Mouse (Mus musculus): ENCODE results near the gene Ppp2r3c.
A peak's percentile ranks its signal among the peaks of the same experiment; 100 is the strongest.
"Not testable (repeated sequence)": the region's sequence is repeated elsewhere in the genome, so short reads cannot be mapped to it uniquely, and the experiment has no call there.

The Ppp2r3c gene

DNA sequence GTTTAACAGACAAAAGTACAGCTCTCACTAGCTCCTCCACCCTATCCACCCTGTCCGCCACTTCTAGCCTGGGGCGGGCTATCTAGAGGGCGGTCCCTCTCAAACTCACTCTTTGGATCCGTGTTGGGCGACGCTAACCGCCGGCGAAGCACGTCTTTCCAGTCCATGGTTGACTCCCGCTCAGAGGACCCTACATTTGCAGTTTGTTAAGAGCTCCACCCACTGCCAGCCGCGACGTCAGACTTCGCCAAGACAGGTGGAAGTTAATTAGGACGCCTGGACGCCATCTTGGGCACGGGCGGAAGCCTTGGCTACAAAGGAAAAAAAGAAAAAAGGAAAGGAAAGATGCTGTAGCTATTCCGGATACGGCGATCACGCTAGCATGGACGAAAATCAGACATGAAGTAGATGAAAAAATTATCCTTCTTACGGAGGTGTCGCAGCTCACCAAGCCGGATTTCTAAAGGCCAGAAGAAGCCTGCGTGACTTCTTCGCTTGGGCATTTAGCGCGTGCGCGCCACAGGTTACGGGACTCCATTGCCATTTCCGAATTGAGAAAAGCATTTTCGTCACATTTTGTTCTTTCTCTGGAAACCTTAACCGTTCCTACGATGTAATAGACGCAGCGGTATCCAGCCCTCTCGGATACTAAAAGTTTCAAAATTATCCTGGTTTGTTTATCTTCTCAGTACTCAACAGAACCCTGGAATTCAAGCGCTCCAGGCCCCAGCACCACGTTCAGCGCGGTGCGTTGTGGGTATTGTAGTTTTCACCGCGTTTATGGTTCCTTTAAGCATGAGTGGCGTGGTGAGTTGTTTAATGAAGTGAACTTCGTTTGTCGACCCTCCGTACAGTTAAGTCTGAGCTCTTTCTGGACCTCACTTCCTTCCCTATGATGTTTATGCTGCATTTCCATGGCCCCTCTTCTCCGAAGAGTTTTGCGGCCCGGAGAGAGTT, at the start of gene Ppp2r3c:
Gene Ppp2r3c, minus strand, starts transcription at position 514 of the 957 bp plus-strand sequence.
- DNase-seq (ENCODE audit: low spot score in 2 of 2): peak; percentile 82 to 87

DNA sequence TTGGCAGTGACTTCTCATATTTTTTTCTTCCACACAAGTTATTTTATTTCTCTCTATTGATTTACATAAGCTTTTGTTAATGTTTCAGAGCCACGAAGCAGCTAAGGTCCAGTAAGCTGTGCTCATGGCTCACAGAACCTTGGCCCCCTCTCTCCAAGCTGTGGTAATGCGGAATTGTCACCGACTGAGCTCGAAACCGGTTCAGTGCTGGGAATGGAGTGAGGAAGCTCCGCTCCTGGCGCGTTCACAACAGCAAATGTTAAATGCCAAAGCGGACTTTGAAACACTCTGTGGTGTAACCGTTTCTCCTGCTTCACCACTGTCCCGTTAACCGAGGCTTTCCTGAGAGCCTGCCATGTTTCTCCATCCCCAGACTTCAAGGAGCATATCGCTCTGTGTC, 41.8 kb upstream of the Ppp2r3c start:
- no peak for DNase-seq (ENCODE audit: low spot score in 2 of 2)

DNA sequence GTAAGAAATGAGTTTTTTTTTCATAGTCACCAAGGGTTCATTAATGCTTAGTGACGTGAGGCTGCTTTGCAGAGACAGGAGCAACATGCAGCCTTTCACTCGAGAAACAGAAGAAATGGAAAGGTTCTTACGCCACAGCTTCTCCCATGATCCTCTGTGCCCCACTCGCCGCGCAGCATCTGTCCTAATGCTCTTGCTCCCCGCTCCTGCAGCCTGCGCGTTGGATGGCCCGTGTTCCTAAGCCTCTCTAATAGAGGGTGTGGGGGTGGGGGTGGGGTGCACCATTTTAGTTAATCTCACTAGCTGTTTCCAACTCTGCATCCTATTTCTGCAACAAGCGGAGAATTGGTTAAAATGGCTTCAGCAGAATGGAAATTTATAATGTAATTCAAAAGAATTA, 41.2 kb upstream of the Ppp2r3c start:
- DNase-seq (ENCODE audit: low spot score in 2 of 2): no peak

DNA sequence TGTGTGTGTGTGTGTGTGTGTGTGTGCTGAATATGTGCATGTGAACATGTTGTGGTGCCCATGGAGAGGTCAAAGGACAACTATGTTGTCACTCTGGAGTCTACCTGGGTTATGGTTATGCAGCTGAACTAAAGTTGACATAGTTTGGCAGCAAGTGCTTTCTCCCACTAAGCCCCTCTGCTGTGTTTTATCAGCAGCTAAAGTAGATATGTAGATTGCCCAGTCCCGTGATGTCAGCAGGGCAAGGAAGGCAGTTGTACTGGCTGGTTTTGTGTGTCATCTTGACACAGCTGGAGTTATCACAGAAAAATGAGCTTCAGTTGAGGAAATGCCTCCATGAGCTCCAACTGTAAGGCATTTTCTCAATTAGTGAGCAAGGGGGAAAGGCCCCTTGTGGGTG, 40.2 kb upstream of the Ppp2r3c start:
- DNase-seq (ENCODE audit: low spot score in 2 of 2): not testable (repeated sequence)

DNA sequence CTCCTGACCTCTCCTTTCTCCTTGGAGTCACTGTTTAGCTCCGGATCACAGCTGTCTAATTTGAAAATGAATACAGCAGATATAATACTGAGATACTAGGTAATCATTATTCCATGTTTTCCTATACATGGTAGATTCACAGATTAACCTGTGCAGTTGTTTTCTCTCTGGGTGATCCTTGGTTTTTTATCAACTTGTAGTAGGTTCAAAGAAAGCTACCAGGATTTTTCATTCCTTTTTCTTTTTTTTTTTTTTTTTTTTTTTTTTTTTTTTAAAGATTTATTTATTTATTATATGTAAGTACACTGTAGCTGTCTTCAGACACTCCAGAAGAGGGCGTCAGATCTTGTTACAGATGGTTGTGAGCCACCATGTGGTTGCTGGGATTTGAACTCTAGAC, 35.7 kb upstream of the Ppp2r3c start:
- DNase-seq (ENCODE audit: low spot score in 2 of 2): not testable (repeated sequence)

DNA sequence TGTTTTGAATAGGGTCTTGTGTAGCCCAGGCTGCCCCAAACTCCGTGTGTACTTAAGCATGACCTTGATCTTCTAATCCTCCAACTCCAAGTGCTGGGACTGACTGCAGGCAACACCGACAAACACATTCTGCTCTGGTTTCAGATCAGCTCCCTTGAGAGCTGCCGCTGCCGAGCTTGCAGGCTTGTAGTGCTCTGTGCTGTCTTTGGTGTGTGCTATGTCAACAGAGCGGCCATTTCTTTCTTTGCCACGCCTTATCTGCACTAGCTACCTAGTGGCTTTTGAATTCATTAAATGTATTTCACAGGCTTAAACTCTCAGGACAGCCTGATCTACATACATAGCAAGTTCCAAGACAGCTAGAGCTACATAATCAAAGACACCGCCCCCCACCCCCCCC, 30.9 kb upstream of the Ppp2r3c start:
- no peak for DNase-seq (ENCODE audit: low spot score in 2 of 2)

DNA sequence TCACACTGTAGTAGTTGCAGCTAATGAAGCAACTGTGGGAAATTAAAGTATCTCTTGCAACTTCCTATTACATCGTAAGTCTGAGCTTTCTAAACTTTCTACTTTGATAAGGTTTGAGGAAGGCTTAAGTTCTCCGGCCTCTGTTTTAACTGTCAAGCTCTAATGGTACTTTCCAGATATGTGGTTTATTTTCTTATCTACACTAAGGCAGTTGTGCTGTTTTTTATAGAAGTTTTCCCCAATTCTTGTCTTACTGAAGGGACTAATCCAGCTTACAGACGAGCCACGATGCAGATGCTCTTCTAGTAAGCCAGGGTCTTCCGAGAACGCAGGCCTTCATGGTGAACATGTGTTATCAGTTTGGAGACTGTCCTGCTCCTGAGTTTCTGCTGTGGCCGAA, 26.6 kb upstream of the Ppp2r3c start:
- DNase-seq (ENCODE audit: low spot score in 2 of 2): no peak

DNA sequence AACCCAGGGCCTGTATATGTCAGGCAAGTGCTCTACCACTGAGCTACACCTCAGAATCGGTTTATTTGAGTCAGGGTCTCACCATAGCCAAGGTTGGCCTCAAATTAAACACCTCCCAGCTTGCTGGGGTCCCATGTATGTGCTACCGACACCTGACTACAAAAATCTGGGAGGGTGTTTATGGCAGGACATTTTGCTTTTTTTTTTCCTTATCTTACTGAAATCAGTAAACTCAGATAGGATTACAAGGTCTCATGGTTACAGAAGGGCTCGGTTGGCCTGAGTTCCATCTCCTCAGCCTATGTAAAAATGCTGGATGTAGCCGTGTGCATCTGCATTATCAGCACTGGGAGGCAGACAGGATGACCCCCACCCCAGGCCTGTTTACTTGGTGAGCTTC, 26.0 kb upstream of the Ppp2r3c start:
- DNase-seq (ENCODE audit: low spot score in 2 of 2): no peak

DNA sequence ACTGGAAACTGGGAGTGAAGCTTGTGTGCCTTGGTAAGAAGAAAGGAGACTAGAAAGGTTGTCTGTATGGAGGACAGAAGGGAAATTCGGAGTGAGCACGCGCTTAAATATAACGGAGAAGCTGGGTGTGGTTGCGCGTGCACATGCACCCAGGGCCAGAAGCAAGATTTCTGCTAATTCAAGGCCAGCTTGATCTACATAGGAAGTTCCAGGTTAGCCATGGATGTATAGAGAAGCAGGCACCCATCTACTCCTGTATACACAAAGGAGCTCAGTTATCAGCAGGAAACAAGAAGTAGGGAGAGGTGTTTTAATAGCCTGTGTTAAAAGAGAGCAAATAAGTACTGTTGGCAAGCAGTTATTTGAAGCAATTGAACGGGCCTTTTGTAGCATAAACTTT, 22.9 kb upstream of the Ppp2r3c start:
- no peak for DNase-seq (ENCODE audit: low spot score in 2 of 2)

DNA sequence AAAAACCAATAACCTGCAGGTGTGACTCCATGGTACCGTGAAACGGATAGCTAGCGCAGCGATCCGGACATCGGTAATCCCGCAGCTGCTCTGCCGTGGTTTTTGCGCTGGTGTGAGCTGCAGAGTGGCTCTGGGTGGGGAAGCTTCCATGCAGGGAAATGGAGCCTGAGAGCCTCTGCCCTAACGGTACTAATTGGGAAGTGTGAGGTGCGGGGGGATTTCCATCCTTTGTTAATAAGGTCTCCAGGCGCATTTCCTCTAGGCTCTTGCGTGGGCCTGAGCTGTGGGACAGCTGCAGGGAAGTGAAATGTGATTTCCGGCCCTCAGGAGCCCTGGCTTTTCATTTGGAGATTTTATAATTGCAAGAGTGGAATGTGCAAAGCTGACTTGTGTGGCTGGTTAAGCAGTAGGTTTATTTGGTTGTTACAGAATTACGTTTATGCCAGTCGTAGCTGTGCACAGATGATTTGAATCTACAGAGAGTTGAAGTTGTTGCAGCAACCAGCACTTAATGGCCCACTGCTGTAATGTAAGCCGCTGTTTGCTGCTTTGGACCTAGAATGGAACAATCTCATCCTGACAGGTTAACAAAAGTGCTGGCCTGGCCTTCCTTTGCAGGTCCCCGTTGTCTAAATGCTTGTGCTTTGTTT, 19.0 kb upstream of the Ppp2r3c start:
- no peak for DNase-seq (ENCODE audit: low spot score in 2 of 2)

DNA sequence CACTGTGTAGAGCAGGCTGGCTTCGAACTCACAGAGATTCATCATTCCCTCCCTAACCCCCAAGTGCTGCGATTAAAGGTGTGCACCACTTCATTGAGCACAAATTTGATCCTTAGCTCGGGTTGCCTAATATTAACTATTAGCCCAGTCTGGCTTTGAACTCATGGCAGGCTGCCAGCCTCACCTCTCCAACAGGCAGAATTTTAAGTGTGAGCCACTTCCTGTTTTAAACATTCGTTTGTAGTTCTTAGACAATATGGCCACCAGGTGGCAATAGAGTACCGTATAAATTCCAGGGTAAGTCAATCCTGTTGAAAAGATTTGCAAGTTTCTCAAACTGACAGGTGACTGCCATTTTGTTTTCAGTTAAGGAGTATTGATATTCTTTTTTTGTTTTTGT, 12.4 kb upstream of the Ppp2r3c start:
- DNase-seq (ENCODE audit: low spot score in 2 of 2): peak; percentile 34 to 61

DNA sequence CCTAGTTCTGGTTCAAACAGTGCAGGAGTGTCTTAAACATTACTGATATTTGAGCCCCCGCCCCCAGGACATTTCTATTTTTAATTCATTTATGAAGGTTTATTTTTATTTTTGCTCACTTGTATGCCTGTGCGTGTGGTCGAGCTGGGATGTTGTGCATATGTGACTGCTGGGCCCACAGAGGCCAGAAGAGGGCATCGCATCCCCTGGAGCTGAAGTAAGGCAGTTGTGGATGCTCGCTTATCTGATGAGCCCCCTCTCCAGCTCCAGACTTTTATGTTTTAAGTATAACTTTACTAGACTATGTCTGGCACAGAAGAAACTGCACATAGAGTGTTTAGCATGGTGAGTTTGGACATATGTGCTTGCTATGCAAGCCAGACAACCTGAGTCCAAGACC, 11.1 kb upstream of the Ppp2r3c start:
- DNase-seq (ENCODE audit: low spot score in 2 of 2): no peak

DNA sequence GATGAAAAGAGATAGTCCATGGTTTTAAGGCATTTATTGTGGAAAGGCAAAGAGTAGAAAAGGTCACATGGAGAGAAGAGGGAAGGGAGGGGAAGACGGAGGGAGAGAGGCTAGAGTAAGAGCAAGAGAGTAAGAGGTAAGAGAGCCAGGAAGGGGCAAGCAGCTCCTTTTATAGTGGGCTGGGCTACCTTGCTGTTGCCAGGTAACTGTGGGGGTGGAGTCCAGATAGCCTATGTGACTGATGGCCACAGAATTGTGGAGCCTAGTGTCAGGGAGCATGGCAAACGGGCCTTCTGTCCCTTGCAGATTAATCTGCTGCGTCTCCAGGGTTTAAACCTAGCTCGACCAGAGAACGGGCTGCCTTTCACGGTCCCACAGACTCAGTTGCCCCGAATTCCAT, 9.0 kb upstream of the Ppp2r3c start:
- DNase-seq (ENCODE audit: low spot score in 2 of 2): no peak

DNA sequence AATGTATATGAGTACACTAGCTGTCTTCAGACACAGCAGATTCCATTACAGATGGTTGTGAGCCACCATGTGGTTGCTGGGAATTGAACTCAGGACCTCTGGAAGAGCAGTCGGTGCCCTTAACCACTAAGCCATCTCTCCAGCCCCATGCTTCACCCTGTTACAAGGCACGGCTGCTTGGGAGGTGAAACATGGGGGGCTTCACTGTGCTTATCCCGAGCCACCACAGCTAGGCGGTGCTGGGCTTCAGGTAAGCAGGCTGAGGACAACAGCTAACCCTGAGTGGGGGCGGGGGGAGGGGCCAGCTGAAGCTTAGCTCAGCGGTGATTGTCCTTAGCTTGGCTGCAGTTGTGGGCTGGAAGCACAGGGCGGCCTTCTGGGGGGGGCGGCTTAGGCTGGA, 6.7 kb upstream of the Ppp2r3c start:
- DNase-seq (ENCODE audit: low spot score in 2 of 2): no peak

DNA sequence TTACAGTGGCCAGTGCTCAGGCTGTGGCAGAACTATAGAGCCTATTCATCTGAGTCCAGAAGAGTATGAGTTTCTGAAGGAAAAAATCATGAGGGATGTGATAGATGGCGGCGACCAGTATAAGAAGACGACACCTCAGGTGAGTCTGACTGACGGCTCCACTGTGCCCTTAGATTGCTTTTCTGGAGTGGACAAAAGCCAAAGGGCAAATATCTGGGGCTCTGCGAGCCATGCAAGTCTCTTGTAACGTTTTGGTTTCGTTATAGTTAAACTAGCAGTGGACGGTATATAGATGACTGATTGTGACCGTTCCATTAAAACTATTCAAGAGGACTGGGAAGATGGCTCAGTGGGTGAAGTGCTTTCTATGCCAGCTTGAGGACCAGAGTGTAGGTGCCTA, 5.9 kb upstream of the Ppp2r3c start:
- no peak for DNase-seq (ENCODE audit: low spot score in 2 of 2)

DNA sequence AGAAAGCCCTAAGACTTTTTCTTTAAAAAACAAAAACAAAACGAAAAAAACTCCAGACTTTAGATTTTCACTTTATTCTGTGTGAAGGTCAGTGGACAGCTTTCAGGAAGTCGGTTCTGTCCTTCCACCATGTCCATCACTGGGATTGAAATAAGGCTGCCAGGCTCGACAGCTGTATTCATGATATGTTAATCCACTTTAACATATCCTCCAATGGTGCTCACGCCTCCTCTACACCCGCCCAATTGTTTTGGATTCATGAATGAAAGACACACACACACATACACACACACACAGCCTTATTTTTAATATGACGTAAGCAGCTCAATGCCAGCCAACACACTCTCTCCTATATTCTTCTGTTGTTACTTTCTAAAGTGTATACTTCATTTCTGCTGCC, 4.8 kb upstream of the Ppp2r3c start:
- no peak for DNase-seq (ENCODE audit: low spot score in 2 of 2)

DNA sequence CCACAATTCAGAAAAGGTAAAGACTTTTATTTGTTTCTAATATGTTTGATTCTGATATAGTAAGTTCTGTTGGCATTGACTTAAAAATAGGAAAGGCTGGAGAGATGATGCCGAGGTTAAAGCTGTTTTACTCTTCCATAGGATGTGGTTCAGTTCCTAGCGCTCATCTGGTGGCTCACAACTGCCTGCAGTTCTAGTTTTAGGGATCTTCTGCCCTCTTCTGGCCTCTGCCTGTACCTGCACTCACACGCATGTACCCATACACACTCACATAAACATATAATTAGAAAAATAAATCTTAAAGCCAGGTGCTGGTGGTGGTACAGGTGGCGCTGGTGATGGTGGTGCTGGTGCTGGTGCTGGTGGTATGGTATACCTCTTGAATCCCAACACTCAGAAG, 3.6 kb upstream of the Ppp2r3c start:
- no peak for DNase-seq (ENCODE audit: low spot score in 2 of 2)

DNA sequence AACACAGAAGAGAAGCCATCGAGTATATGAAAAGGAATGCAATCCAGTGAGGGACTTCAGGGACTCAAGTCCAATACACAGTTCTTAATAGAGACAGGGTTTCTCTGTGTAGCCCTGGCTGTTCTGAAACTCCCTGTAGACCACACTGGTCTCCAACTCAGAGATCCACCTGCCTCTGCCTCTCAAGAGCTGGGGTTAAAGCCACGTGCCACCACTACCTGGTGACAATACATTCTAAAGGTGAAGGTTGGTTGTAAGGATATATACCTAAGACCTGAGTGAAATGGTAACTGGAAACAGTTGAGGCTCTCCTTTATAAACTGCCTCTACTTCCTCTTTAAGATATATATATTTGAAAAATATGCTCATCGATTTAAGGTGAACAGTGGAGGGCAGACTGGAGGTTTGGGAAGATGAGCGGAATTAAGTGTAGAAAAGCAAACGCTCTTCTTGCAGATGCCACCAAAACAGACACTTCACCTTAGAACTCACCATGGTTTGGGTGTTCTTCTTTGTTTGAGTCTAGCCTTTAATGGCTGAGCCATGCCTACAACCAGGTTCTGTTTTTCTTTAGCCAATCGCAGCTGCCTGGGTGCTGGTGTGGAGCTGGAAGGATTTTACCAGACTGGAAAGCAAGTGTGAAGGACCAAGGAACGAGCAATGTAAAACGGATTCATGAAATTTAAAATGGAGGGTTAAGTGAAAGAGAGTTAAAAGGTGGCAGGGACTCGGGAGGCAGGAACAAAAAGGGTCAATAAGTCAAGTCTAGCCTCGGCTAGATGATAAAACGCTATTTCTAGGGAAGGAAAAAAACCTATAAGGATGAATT, 1.1 kb downstream of the Ppp2r3c start:
- no peak for DNase-seq (ENCODE audit: low spot score in 2 of 2)

DNA sequence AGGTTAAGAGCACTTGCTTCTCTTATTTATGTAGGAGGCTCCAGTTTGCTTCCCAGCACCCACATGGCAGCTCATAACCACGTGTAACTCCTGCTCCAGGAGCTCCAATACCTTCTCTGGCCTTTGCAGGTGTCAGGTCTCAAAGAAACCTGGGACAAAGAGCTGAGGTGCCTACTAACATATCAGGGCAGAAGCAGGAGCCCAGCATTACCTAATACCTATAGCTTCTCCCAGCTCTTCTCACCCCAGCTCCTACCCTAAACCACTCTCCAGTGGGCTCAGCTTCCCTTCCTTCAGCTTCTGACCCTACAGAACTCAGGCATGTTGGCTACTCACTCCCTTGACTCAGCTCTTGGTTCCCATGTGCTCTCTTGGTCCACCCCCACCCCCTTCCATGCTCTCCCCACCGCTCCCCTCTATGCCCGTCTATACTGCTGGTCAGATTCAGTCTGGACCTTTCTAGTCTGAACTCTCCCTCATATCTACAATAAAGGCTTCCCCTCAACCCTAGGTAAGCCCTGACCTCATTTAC, 1.9 kb downstream of the Ppp2r3c start:
- no peak for DNase-seq (ENCODE audit: low spot score in 2 of 2)

DNA sequence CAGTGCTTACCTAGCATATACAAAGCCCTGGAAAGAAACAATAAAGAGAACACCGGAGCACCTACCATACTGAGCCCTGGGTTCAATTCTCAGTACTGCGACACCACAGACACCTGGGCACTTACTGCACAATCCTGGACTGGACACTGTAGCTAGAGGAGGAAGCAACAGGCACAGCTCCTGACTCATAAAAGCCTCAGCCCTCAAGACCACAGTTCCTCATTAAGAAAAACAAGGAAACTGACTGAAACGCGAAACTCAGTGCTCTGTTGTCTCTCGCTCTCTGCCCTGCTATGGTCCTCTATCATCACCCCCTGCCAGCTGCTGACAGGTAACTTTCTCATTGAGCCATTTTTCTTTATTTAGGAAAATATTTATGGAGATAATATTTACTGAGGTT, 3.5 kb downstream of the Ppp2r3c start, which contains the start of gene 1110008L16Rik:
Gene 1110008L16Rik, plus strand, starts transcription at position 242 of the 400 bp plus-strand sequence.
- no peak for DNase-seq (ENCODE audit: low spot score in 2 of 2)

DNA sequence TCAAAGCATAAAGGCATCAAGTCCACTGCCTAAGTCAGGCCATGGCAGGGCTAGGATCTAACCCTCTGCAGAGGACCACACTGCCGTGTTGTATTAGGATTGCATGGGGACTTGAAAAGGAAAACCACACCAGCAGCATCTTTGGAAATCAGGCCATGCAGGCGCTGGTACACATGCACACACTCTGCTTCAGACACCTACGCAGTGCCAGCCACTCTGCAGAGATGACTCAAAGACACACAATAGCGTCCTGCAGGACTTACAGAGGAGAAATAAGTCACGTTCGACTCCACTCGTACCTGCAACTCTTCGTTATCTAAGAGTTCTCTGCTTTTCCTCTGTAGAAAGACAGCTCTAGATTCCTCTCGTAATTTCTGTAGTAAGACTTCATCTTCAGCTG, 4.7 kb downstream of the Ppp2r3c start:
- no peak for DNase-seq (ENCODE audit: low spot score in 2 of 2)

DNA sequence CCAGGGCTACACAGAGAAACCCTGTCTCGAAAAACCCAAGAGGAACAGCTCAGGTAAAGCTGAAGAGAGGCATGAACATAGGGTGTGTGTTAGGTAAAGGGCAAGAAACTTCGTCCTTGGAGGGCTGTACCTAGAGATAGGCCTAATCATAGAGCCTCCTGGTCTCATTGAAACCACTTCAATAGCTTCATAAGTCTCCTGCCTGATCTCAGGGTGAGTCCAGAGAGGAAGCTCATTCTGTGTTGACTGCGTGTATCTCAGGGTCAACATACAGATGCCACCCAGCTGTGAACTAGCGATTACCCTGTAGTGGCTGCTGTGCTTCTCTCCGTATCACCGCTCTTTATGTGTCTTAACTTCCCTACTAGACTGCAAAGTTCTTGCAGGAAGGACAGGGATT, 25.2 kb downstream of the Ppp2r3c start:
- not testable (repeated sequence) for DNase-seq (ENCODE audit: low spot score in 2 of 2)

Measured in urinary bladder, adult 18-20 months (tissue).